Mouse (Mus musculus) induced T-regulatory cell, adult 2 months (primary cell): ENCODE data around the gene Hes6.

Experiments
- DNase-seq: peaks from one replicate; pipeline ENCODE4 v3.0.0-alpha.2; 2012; ENCODE audit warnings: low read depth

The Hes6 gene

GRCm38 (mm10) chr1:91413898-91414594 is at the start of gene Hes6:
Gene Hes6 (minus strand): TSS chr1:91414038.
- peak; percentile 65 for DNase-seq

GRCm38 (mm10) chr1:91463336-91463995 is 49.6 kb upstream of the Hes6 start:
- DNase-seq = no peak

GRCm38 (mm10) chr1:91460564-91460963 is 46.7 kb upstream of the Hes6 start:
- DNase-seq = peak; percentile 31

GRCm38 (mm10) chr1:91460069-91460468 is 46.2 kb upstream of the Hes6 start:
- no peak for DNase-seq

GRCm38 (mm10) chr1:91459059-91459809 is 45.4 kb upstream of the Hes6 start, which contains the start of gene Per2:
Gene Per2 (minus strand): TSS chr1:91459324.
- peak; percentile 100 for DNase-seq

- peak; percentile 53 for DNase-seq
Observed at GRCm38 (mm10) chr1:91458223-91458861, 44.5 kb upstream of the Hes6 start.

GRCm38 (mm10) chr1:91457698-91458097 is 43.9 kb upstream of the Hes6 start:
- DNase-seq = peak; percentile 22

GRCm38 (mm10) chr1:91457116-91457515 is 43.3 kb upstream of the Hes6 start:
- no peak for DNase-seq

GRCm38 (mm10) chr1:91456301-91456801 is 42.5 kb upstream of the Hes6 start:
- DNase-seq = peak; percentile 43

- no peak for DNase-seq
Observed at GRCm38 (mm10) chr1:91455661-91456161, 41.9 kb upstream of the Hes6 start.

- no peak for DNase-seq
Observed at GRCm38 (mm10) chr1:91454927-91455326, 41.1 kb upstream of the Hes6 start.

GRCm38 (mm10) chr1:91454366-91454765 is 40.5 kb upstream of the Hes6 start:
- DNase-seq = no peak

GRCm38 (mm10) chr1:91453932-91454331 is 40.1 kb upstream of the Hes6 start:
- DNase-seq = no peak

GRCm38 (mm10) chr1:91451547-91452084 is 37.8 kb upstream of the Hes6 start:
- DNase-seq = no peak

- DNase-seq = no peak
Observed at GRCm38 (mm10) chr1:91450851-91451250, 37.0 kb upstream of the Hes6 start.

GRCm38 (mm10) chr1:91448688-91449087 is 34.9 kb upstream of the Hes6 start:
- no peak for DNase-seq

- no peak for DNase-seq
Observed at GRCm38 (mm10) chr1:91446511-91446910, 32.7 kb upstream of the Hes6 start.

GRCm38 (mm10) chr1:91446060-91446459 is 32.2 kb upstream of the Hes6 start:
- DNase-seq = no peak

- DNase-seq = no peak
Observed at GRCm38 (mm10) chr1:91444841-91445830, 31.3 kb upstream of the Hes6 start.

GRCm38 (mm10) chr1:91442350-91442990 is 28.6 kb upstream of the Hes6 start:
- DNase-seq = no peak
